In genomic region chr7:38158764-38159458, GRCm38 (mm10) we compare ENCODE assay signal across 28 mouse cellular contexts. TPM values are rescaled to one million over a fixed set of nuclear protein-coding genes. Genes with fewer than 3 reads are reported as not detected.
"Had no signal": no experiment of that assay in that cellular context is flagged by ENCODE, and none has a peak within 500 bp of the region (broad histone marks: within the 10 kb centered on the region; RNA-seq: fewer than 3 reads in every experiment).

No protein-coding gene starts in this region.

- H3K27ac ChIP-seq: embryonic facial prominence, embryonic 10.5 days; embryonic facial prominence, embryonic 12.5 days; embryonic facial prominence, embryonic 13.5 days; embryonic facial prominence, embryonic 15.5 days; forebrain, embryonic 10.5 days; forebrain, embryonic 12.5 days; forebrain, embryonic 13.5 days; forebrain, embryonic 15.5 days; gastrocnemius, adult 2 months; heart, adult 2 months had no signal

- ATAC-seq: forebrain, embryonic 13.5 days; forebrain, embryonic 14.5 days; forebrain, embryonic 15.5 days; forebrain, embryonic 16.5 days; forebrain, postnatal 0 days had no signal

- H3K4me3 ChIP-seq: embryonic facial prominence, embryonic 10.5 days; embryonic facial prominence, embryonic 12.5 days; embryonic facial prominence, embryonic 13.5 days; embryonic facial prominence, embryonic 15.5 days; erythroblast, embryonic 14.5 days; forebrain, embryonic 10.5 days; forebrain, embryonic 12.5 days; forebrain, embryonic 13.5 days; forebrain, embryonic 15.5 days; gastrocnemius, adult 2 months; heart, adult 2 months had no signal

- DNase-seq: cerebellum, adult 8-10 months; cerebellum, adult 9-10 months; cerebellum, adult 9-11 months; cerebellum, postnatal 10 days; cerebellum, postnatal 14 days; cerebellum, postnatal 25 days; cerebellum, postnatal 36 days; embryo, embryonic 11 days; forebrain, postnatal 0 days; gastrocnemius, adult 2 months; gastrocnemius, postnatal 10 days; gastrocnemius, postnatal 14 days; gastrocnemius, postnatal 25 days; gastrocnemius, postnatal 36 days; heart, adult 11 months; heart, adult 18-20 months; heart, adult 2 months had no signal

- H3K9me3 ChIP-seq: embryonic facial prominence, embryonic 10.5 days; embryonic facial prominence, embryonic 12.5 days; embryonic facial prominence, embryonic 13.5 days; embryonic facial prominence, embryonic 15.5 days; forebrain, embryonic 12.5 days; forebrain, embryonic 13.5 days; forebrain, embryonic 15.5 days had no signal

- H3K4me1 ChIP-seq: embryonic facial prominence, embryonic 12.5 days; forebrain, embryonic 10.5 days; forebrain, embryonic 12.5 days; forebrain, embryonic 13.5 days; forebrain, embryonic 15.5 days had no signal

- H3K36me3 ChIP-seq: embryonic facial prominence, embryonic 10.5 days; embryonic facial prominence, embryonic 12.5 days; embryonic facial prominence, embryonic 13.5 days; embryonic facial prominence, embryonic 15.5 days; forebrain, embryonic 10.5 days; forebrain, embryonic 12.5 days; forebrain, embryonic 15.5 days had no signal

- H3K27me3 ChIP-seq: embryonic facial prominence, embryonic 12.5 days; embryonic facial prominence, embryonic 13.5 days; embryonic facial prominence, embryonic 15.5 days; forebrain, embryonic 12.5 days; forebrain, embryonic 13.5 days; forebrain, embryonic 15.5 days had no signal

- H3K4me2 ChIP-seq: embryonic facial prominence, embryonic 12.5 days; embryonic facial prominence, embryonic 13.5 days; embryonic facial prominence, embryonic 15.5 days; forebrain, embryonic 12.5 days; forebrain, embryonic 13.5 days; forebrain, embryonic 15.5 days had no signal

- H3K9ac ChIP-seq: embryonic facial prominence, embryonic 12.5 days; embryonic facial prominence, embryonic 13.5 days; embryonic facial prominence, embryonic 15.5 days; forebrain, embryonic 12.5 days; forebrain, embryonic 13.5 days; forebrain, embryonic 15.5 days; forebrain, postnatal 0 days had no signal

RNA-seq across cellular contexts. Expression of gene 1600014C10Rik, which starts 24.1 kb away (rescaled TPM):
- polyA plus RNA-seq: erythroblast, embryonic 14.5 days had no signal
